Mouse (Mus musculus): ENCODE measurements around the gene Mtr. TPM values are rescaled to one million over a fixed set of nuclear protein-coding genes. Genes with fewer than 3 reads are reported as not detected.
A peak's percentile ranks its signal among the peaks of the same experiment; 100 is the strongest.

The Mtr gene
- total RNA-seq (2021): 10 to 100 TPM; 20.0 to 20.3 TPM
- long read RNA-seq, experiment 1, full-length matches to known transcripts: 3 of 4 reads
- long read RNA-seq, experiment 1, partial matches to known transcripts: 0 of 4 reads
- long read RNA-seq, experiment 1, other reads (novel, unspliced or antisense): 1 of 4 reads
- long read RNA-seq, experiment 2, partial matches to known transcripts: 1 of 1 reads
- long read RNA-seq, experiment 2, other reads (novel, unspliced or antisense): 0 of 1 reads

- peak; percentile 97 to 98 for DNase-seq
Measured at GRCm38 (mm10) chr13:12257391-12258380, at the start of gene Mtr. Gene Mtr (minus strand): TSS chr13:12258113.

GRCm38 (mm10) chr13:12307286-12307685, 49.4 kb upstream of the Mtr start:
- no peak for DNase-seq

GRCm38 (mm10) chr13:12305540-12305939, 47.6 kb upstream of the Mtr start:
- no peak for DNase-seq

GRCm38 (mm10) chr13:12304991-12305390, 47.1 kb upstream of the Mtr start:
- no peak for DNase-seq

- no peak for DNase-seq
Measured at GRCm38 (mm10) chr13:12297777-12298176, 39.9 kb upstream of the Mtr start.

GRCm38 (mm10) chr13:12296701-12297100, 38.8 kb upstream of the Mtr start:
- peak; percentile 28 to 62 for DNase-seq

GRCm38 (mm10) chr13:12293810-12294209, 35.9 kb upstream of the Mtr start:
- no peak for DNase-seq

GRCm38 (mm10) chr13:12290700-12291099, 32.8 kb upstream of the Mtr start:
- no peak for DNase-seq

- no peak for DNase-seq
Measured at GRCm38 (mm10) chr13:12284528-12284927, 26.6 kb upstream of the Mtr start.

GRCm38 (mm10) chr13:12283826-12284225, 25.9 kb upstream of the Mtr start:
- DNase-seq: peak; percentile 69 to 76

GRCm38 (mm10) chr13:12274721-12275120, 16.8 kb upstream of the Mtr start:
- DNase-seq: no peak

- no peak for DNase-seq
Measured at GRCm38 (mm10) chr13:12274220-12274619, 16.3 kb upstream of the Mtr start.

GRCm38 (mm10) chr13:12272953-12273352, 15.0 kb upstream of the Mtr start:
- DNase-seq: peak in 1 of 2 experiments; percentile 36

GRCm38 (mm10) chr13:12267971-12268370, 10.1 kb upstream of the Mtr start:
- no peak for DNase-seq

- DNase-seq: peak; percentile 24 to 40
Measured at GRCm38 (mm10) chr13:12267097-12267496, 9.2 kb upstream of the Mtr start.

GRCm38 (mm10) chr13:12263996-12264395, 6.1 kb upstream of the Mtr start:
- DNase-seq: no peak

- no peak for DNase-seq
Measured at GRCm38 (mm10) chr13:12261505-12261904, 3.6 kb upstream of the Mtr start.

- DNase-seq: no peak
Measured at GRCm38 (mm10) chr13:12256871-12257390, 982 bp downstream of the Mtr start.

GRCm38 (mm10) chr13:12255911-12256705, 1.8 kb downstream of the Mtr start:
- no peak for DNase-seq

- DNase-seq: no peak
Measured at GRCm38 (mm10) chr13:12250496-12250895, 7.4 kb downstream of the Mtr start.

- no peak for DNase-seq
Measured at GRCm38 (mm10) chr13:12249195-12249898, 8.6 kb downstream of the Mtr start.

Measured in adrenal gland, postnatal 36 days (tissue).